Comparison of ENCODE assay signal across 16 mouse cellular contexts in the genomic region with DNA sequence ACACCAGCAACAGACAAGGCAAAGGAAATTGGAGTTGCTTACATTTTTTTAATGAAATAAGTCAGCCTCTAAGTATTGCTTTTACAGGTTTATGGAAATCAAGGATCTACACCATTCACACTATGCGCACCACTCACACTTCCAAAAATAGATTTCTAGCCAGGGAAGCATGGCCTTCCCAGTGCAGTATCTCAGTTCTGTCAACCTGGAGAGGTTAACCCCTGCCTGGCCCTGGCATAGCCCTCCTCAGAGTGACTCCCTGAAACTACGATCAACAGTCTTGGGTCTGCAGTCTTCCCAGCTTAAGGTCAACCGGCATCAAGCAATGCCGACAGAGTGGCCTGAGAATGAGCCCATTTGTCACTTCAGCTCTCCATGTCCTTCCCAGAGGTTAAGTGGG.
"Had no signal": no experiment of that assay in that cellular context is flagged by ENCODE, and none has a peak within 500 bp of the region (broad histone marks: within the 10 kb centered on the region; RNA-seq: fewer than 3 reads in every experiment).

No protein-coding gene starts in this region.

- H3K9ac ChIP-seq: lung, embryonic 15.5 days; midbrain, embryonic 13.5 days; midbrain, embryonic 15.5 days; neural tube, embryonic 12.5 days; stomach, embryonic 15.5 days had no signal

- H3K4me3 ChIP-seq: lung, embryonic 15.5 days; megakaryocyte, embryonic 14.5 days; midbrain, embryonic 13.5 days; midbrain, embryonic 15.5 days; neural tube, embryonic 12.5 days; stomach, embryonic 15.5 days had no signal

- DNase-seq: lung, postnatal 14 days; lung, postnatal 36 days; right cerebral cortex, postnatal 14 days; thymus, adult 2 months; thymus, postnatal 25 days; thymus, postnatal 4 days had no signal

- H3K27ac ChIP-seq: lung, embryonic 15.5 days; macrophage; midbrain, embryonic 13.5 days; midbrain, embryonic 15.5 days; neural tube, embryonic 12.5 days; stomach, embryonic 15.5 days; stomach, postnatal 0 days had no signal

- H3K36me3 ChIP-seq: midbrain, embryonic 15.5 days had no signal

- H3K27me3 ChIP-seq: lung, embryonic 15.5 days; megakaryocyte, embryonic 14.5 days; midbrain, embryonic 13.5 days; midbrain, embryonic 15.5 days; neural tube, embryonic 12.5 days; stomach, embryonic 15.5 days had no signal

- ATAC-seq: lung, postnatal 0 days; midbrain, embryonic 13.5 days; midbrain, embryonic 15.5 days had no signal

- H3K4me2 ChIP-seq: lung, embryonic 15.5 days; midbrain, embryonic 11.5 days; midbrain, embryonic 13.5 days; midbrain, embryonic 15.5 days; neural tube, embryonic 12.5 days; stomach, embryonic 15.5 days had no signal

- H3K4me1 ChIP-seq: lung, embryonic 15.5 days; midbrain, embryonic 13.5 days; neural tube, embryonic 12.5 days; stomach, embryonic 15.5 days had no signal

- H3K9me3 ChIP-seq: lung, embryonic 15.5 days; megakaryocyte, embryonic 14.5 days; midbrain, embryonic 13.5 days; midbrain, embryonic 15.5 days; neural tube, embryonic 12.5 days; stomach, embryonic 15.5 days had no signal
